Mouse (Mus musculus) lung, adult 2 months (tissue): ENCODE results near the gene Galnt15.

Experiments
- CTCF ChIP-seq: fragments of 200-500 bp; IDR thresholded peaks from 2 replicates; pipeline ENCODE4 v1.5.1; 2011; ENCODE audit warnings: mild to moderate bottlenecking, low read length, control low read depth; ENCODE audit not compliant: insufficient read depth
- POLR2A ChIP-seq: fragments of 200-500 bp; IDR thresholded peaks from 2 replicates; pipeline ENCODE4 v1.6.1; 2011; ENCODE audit warnings: low read depth, mild to moderate bottlenecking, control low read depth, low read length, borderline replicate concordance; ENCODE audit errors: extremely low read depth

DNA sequence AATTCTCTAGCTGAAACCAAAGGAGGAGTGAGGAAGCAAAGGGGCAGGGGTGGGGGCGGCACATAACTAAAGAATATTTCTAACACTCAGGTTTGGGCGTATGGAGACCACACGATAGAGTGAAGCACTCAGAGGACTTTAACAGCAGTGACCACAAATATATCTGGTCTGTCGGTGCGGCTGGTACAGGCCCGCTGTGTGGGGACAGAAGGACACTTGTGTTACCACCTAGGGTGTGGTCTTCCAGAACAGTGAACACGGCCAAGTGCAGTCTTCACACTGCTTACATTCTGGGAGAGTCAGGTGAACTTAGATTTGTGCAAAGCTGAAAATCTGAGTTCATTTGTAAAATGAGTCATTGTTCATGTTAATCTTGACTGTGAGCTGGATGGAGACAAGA is 68.9 kb downstream of the Galnt15 start:
- no peak for TF ChIP-seq CTCF
- TF ChIP-seq POLR2A, result no peak
